Mouse (Mus musculus) MEL (cell line): Measurements from ENCODE around the gene Lbx2.

Source experiments
- CTCF ChIP-seq, 3 experiments: IDR thresholded peaks in 2 of 3; conservative IDR thresholded peaks in 1 of 3; 2 replicates each; pipeline ENCODE4 v1.5.1; 2011 to 2012; ENCODE audit warnings: low read length in 3 of 3, low read depth in 2 of 3, mild to moderate bottlenecking in 2 of 3, improper control_type of control experiment in 1 of 3, inconsistent platforms in 1 of 3, mixed read lengths in 1 of 3, moderate library complexity in 1 of 3; ENCODE audit not compliant: control insufficient read depth in 1 of 3, insufficient read depth in 1 of 3, poor library complexity in 1 of 3, severe bottlenecking in 1 of 3
- E2F4 ChIP-seq: IDR thresholded peaks from 2 replicates; pipeline ENCODE4 v1.6.1; 2011; ENCODE audit warnings: low read depth, low read length, improper control_type of control experiment, borderline replicate concordance
- ELF1 ChIP-seq: IDR thresholded peaks from 2 replicates; pipeline ENCODE4 v1.6.1; 2014; ENCODE audit warnings: low read depth, mild to moderate bottlenecking, inconsistent platforms, low read length, improper control_type of control experiment, moderate library complexity
- EP300 ChIP-seq, 2 experiments: IDR thresholded peaks; 2 replicates each; pipeline ENCODE4 v1.6.1; 2011; ENCODE audit warnings: improper control_type of control experiment in 2 of 2, low read length in 2 of 2, low read depth in 1 of 2, mild to moderate bottlenecking in 1 of 2
- GATA1 ChIP-seq: IDR thresholded peaks from 2 replicates; pipeline ENCODE4 v1.6.1; 2011; ENCODE audit warnings: low read depth, low read length, improper control_type of control experiment
- MXI1 ChIP-seq: IDR thresholded peaks from 2 replicates; pipeline ENCODE4 v1.6.1; 2011; ENCODE audit warnings: mild to moderate bottlenecking, low read depth, low read length, improper control_type of control experiment
- POLR2A ChIP-seq, 2 experiments: IDR thresholded peaks; 2 replicates each; pipeline ENCODE4 v1.6.1; 2011 to 2012; ENCODE audit warnings: low read length in 2 of 2, mild to moderate bottlenecking in 2 of 2, control low read depth in 1 of 2, improper control_type of control experiment in 1 of 2, low read depth in 1 of 2, moderate library complexity in 1 of 2; ENCODE audit not compliant: control insufficient read depth in 1 of 2, insufficient read depth in 1 of 2, poor library complexity in 1 of 2
- POLR2AphosphoS2 ChIP-seq: IDR thresholded peaks from 2 replicates; pipeline ENCODE4 v1.6.1; 2011; ENCODE audit warnings: low read length, improper control_type of control experiment
- SMC3 ChIP-seq: IDR thresholded peaks from 2 replicates; pipeline ENCODE4 v1.6.1; 2011; ENCODE audit warnings: low read depth, low read length, improper control_type of control experiment
- USF2 ChIP-seq, 2 experiments: IDR thresholded peaks; 2 replicates each; pipeline ENCODE4 v1.6.1; 2011 to 2012; ENCODE audit warnings: improper control_type of control experiment in 2 of 2, low read length in 2 of 2, borderline replicate concordance in 1 of 2, inconsistent platforms in 1 of 2, low read depth in 1 of 2, mild to moderate bottlenecking in 1 of 2; ENCODE audit not compliant: insufficient read depth in 1 of 2

DNA sequence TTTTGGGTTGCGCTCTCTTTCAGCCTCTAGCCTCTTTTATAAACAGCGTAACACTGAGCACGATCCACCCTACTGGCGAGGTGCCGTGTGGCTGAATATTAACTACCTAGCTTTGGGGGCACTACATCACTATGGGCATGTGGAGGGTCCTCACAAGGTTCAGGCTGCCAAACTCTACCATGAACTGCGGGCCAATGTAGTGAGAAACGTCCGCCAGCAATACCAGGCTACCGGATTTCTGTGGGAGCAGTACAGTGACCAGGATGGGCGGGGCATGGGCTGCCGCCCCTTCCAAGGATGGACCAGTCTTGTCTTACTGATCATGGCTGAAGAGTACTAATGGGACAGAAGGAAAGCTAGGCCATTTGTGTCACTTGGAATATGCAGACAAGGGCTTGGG lies 32.2 kb downstream of the Lbx2 start:
- TF ChIP-seq CTCF (IDR thresholded peaks at IDR 0.05 in 2 of 3, conservative IDR thresholded peaks at IDR 0.05 in 1 of 3; ENCODE audit: control insufficient read depth in 1 of 3, insufficient read depth in 1 of 3, low read depth in 2 of 3, low read length in 3 of 3, poor library complexity in 1 of 3, severe bottlenecking in 1 of 3) (no peak), EP300 (IDR thresholded peaks at IDR 0.05; ENCODE audit: low read depth in 1 of 2, low read length in 2 of 2) (no peak), E2F4 (no peak), GATA1 (no peak), POLR2A (IDR thresholded peaks at IDR 0.05; ENCODE audit: control insufficient read depth in 1 of 2, insufficient read depth in 1 of 2, low read depth in 1 of 2, low read length in 2 of 2, poor library complexity in 1 of 2) (peak in 1 of 2 experiments; percentile 17; a peak in 1 of 4 replicates), POLR2AphosphoS2 (no peak; the same call in 1 of the 2 replicates), MXI1 (no peak), USF2 (IDR thresholded peaks at IDR 0.05; ENCODE audit: borderline replicate concordance in 1 of 2, insufficient read depth in 1 of 2, low read depth in 1 of 2, low read length in 2 of 2) (no peak), ELF1 (no peak), SMC3 (0 out of 2 replicates have a peak, but pooled peaks have one; percentile 1)
